ENCODE assay signal across 12 mouse cellular contexts in genomic region chr6:138419871-138420535, GRCm38 (mm10).
A peak's percentile ranks its signal among the peaks of the same experiment; 100 is the strongest.
DNase-seq lines count a peak whose midpoint lies in the region; ATAC-seq lines count a peak whose summit lies in the region.
"Had no signal": no experiment of that assay in that cellular context is flagged by ENCODE, and none has a peak within 500 bp of the region (broad histone marks: within the 10 kb centered on the region; RNA-seq: fewer than 3 reads in every experiment).

No protein-coding gene starts in this region.

- no peak for DNase-seq in heart, postnatal 25 days (ENCODE audit: low spot score)
- DNase-seq in embryo, embryonic 11 days = peak; percentile 22
- DNase-seq in testis, postnatal 14 days (ENCODE audit: low spot score) = no peak
- DNase-seq in spleen, adult 18-20 months = no peak
- no peak for DNase-seq in gastrocnemius, postnatal 36 days
- DNase-seq: cerebellum, adult 9-10 months; gastrocnemius, adult 2 months; kidney, postnatal 10 days; liver had no signal

- H3K36me3 ChIP-seq in heart, embryonic 14.5 days (ENCODE audit: control insufficient read depth, insufficient read depth, low read length) = no peaks in the 10 kb centered on the region
- no peaks in the 10 kb centered on the region for H3K36me3 ChIP-seq in hindbrain, embryonic 12.5 days
- H3K36me3 ChIP-seq in midbrain, embryonic 15.5 days (replicated peaks) = no peaks in the 10 kb centered on the region

- H3K4me1 ChIP-seq in heart, embryonic 14.5 days (ENCODE audit: control insufficient read depth in 2 of 2, insufficient read depth in 2 of 2, low read length in 2 of 2) = peaks cover 8 to 19% of the 10 kb centered on the region in 2 experiments; a peak in 3 of 4 replicates
- H3K4me1 ChIP-seq in hindbrain, embryonic 12.5 days = peaks cover 28% of the 10 kb centered on the region
- peaks cover 36% of the 10 kb centered on the region for H3K4me1 ChIP-seq in midbrain, embryonic 15.5 days

- 63% methylated on average over 8 of the region's 8 CpGs for WGBS in heart, embryonic 14.5 days
- 15% methylated on average over 8 of the region's 8 CpGs for WGBS in hindbrain, embryonic 12.5 days
- WGBS in midbrain, embryonic 15.5 days = 6% methylated on average over 8 of the region's 8 CpGs

- no peaks in the 10 kb centered on the region for H3K9me3 ChIP-seq in heart, embryonic 14.5 days (ENCODE audit: control insufficient read depth, low read length)
- no peaks in the 10 kb centered on the region for H3K9me3 ChIP-seq in hindbrain, embryonic 12.5 days (replicated peaks)
- H3K9me3 ChIP-seq in midbrain, embryonic 15.5 days = no peaks in the 10 kb centered on the region

- peak overlapping the region; percentile 76 for H3K4me2 ChIP-seq in heart, embryonic 14.5 days (ENCODE audit: low read length)
- H3K4me2 ChIP-seq in hindbrain, embryonic 12.5 days (replicated peaks) = peak overlapping the region; percentile 61
- peak overlapping the region; percentile 70 for H3K4me2 ChIP-seq in midbrain, embryonic 15.5 days

- no peak overlapping the region for H3K27ac ChIP-seq in heart, embryonic 14.5 days (replicated peaks in 1 of 2; ENCODE audit: control insufficient read depth in 1 of 2, insufficient read depth in 1 of 2, low read depth in 2 of 2, low read length in 2 of 2)
- peak overlapping the region; percentile 85 for H3K27ac ChIP-seq in hindbrain, embryonic 12.5 days
- H3K27ac ChIP-seq in midbrain, embryonic 15.5 days = peak overlapping the region; percentile 80
- H3K27ac ChIP-seq: gastrocnemius, adult 2 months had no signal

- H3K4me3 ChIP-seq in heart, embryonic 14.5 days (ENCODE audit: control insufficient read depth in 1 of 2, insufficient read depth in 1 of 2, low read depth in 1 of 2, low read length in 2 of 2) = peak overlapping the region in 1 of 2 experiments; percentile 46; a peak in 1 of 4 replicates
- H3K4me3 ChIP-seq in hindbrain, embryonic 12.5 days = peak overlapping the region; percentile 41
- peak overlapping the region; percentile 55 for H3K4me3 ChIP-seq in midbrain, embryonic 15.5 days
- H3K4me3 ChIP-seq: gastrocnemius, adult 2 months had no signal

- 0 out of 2 replicates have a peak, but pooled peaks cover 3% of the 10 kb centered on the region for H3K27me3 ChIP-seq in heart, embryonic 14.5 days (ENCODE audit: control insufficient read depth, insufficient read depth, low read length)
- no peaks in the 10 kb centered on the region; the same call in 1 of the 2 replicates for H3K27me3 ChIP-seq in hindbrain, embryonic 12.5 days
- no peaks in the 10 kb centered on the region for H3K27me3 ChIP-seq in midbrain, embryonic 15.5 days (replicated peaks)

- no peak for ATAC-seq in heart, embryonic 14.5 days (ENCODE audit: insufficient number of reproducible peaks, insufficient read depth, low FRiP score, low read depth)
- peak; percentile 49 for ATAC-seq in hindbrain, embryonic 12.5 days (ENCODE audit: low FRiP score)
- ATAC-seq in midbrain, embryonic 15.5 days (replicated peaks) = no peak

- intact Hi-C loops in heart, postnatal 25 days (cut with DNase I) = no loop called here
- intact Hi-C loops in gastrocnemius, postnatal 36 days (cut with DNase I) = no loop called here

- H3K9ac ChIP-seq in heart, embryonic 14.5 days (ENCODE audit: low read length) = no peak overlapping the region
- peak overlapping the region; percentile 53; the same call in 1 of the 2 replicates for H3K9ac ChIP-seq in hindbrain, embryonic 12.5 days
- peak overlapping the region; percentile 45 for H3K9ac ChIP-seq in midbrain, embryonic 15.5 days

Comparison
In these comparisons a context has a peak if more than half of its experiments do, and no peak if none do; other contexts are left out.
1. H3K27ac ChIP-seq: peak in hindbrain, embryonic 12.5 days (single experiment) and midbrain, embryonic 15.5 days (single experiment); none in heart, embryonic 14.5 days (0 of 2).
2. Peak in every context shown above with its lines, with median percentiles within 50 percentile points of each other: H3K4me2 ChIP-seq.